In the genomic region with DNA sequence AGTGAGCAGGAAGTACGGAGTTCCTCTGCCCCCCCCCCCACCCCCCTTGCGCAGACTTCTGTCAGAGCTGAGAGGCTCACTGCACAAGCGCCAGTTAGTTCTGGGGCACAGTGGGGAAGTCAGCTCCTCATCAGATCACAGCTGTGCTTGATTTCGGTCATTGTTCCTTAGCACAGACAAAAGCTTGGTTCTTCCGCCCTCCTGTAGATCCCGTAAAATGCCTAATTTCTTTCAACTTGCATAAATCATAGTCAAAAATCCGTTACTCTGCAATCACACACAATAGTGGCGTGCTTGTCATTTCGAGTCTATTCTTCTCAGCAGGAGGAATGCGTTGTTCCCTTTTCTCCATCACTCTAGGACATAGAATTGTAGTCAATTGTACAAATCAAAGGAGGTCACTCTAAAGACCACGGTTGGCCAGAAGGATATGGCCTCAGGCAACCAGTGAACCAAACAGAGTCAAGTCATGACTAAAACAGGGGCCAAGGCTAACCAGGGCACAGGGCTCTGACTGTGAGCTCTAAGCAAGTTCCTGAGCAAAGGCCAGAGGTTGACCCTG, we compare ENCODE assay signal across 11 mouse cellular contexts.
DNase-seq lines count a peak whose midpoint lies in the region; ATAC-seq lines count a peak whose summit lies in the region.
"Had no signal": no experiment of that assay in that cellular context is flagged by ENCODE, and none has a peak within 500 bp of the region (broad histone marks: within the 10 kb centered on the region; RNA-seq: fewer than 3 reads in every experiment).

No protein-coding gene starts in this region.

- H3K27me3 ChIP-seq in forebrain, embryonic 12.5 days: 0 out of 2 replicates have a peak, but pooled peaks cover 4% of the 10 kb centered on the region
- peaks cover 3% of the 10 kb centered on the region; the same call in 1 of the 2 replicates for H3K27me3 ChIP-seq in midbrain, embryonic 10.5 days (ENCODE audit: low read depth, poor library complexity, severe bottlenecking)

- no peak overlapping the region for H3K4me2 ChIP-seq in forebrain, embryonic 12.5 days
- H3K4me2 ChIP-seq: lung, embryonic 14.5 days had no signal

- H3K27ac ChIP-seq in forebrain, embryonic 12.5 days: no peak overlapping the region
- peak overlapping the region; percentile 9; the same call in 1 of the 2 replicates for H3K27ac ChIP-seq in midbrain, embryonic 10.5 days (replicated peaks)

- peaks cover 9% of the 10 kb centered on the region; the same call in 1 of the 2 replicates for H3K4me1 ChIP-seq in forebrain, embryonic 12.5 days
- H3K4me1 ChIP-seq in midbrain, embryonic 10.5 days: peaks cover 16% of the 10 kb centered on the region

- peak; percentile 55; the same call in 1 of the 2 replicates for ATAC-seq in forebrain, embryonic 12.5 days (ENCODE audit: low FRiP score)

- WGBS in forebrain, embryonic 12.5 days: 36% methylated on average over 11 of the region's 11 CpGs
- 42% methylated on average over 11 of the region's 11 CpGs for WGBS in midbrain, embryonic 10.5 days

- no peaks in the 10 kb centered on the region for H3K9me3 ChIP-seq in forebrain, embryonic 12.5 days
- H3K9me3 ChIP-seq in midbrain, embryonic 10.5 days (replicated peaks): no peaks in the 10 kb centered on the region

- intact Hi-C loops in left cerebral cortex, postnatal 4 days (cut with DNase I): no loop called here
- intact Hi-C loops in left cerebral cortex, postnatal 36 days (cut with DNase I): no loop called here

- no peaks in the 10 kb centered on the region for H3K36me3 ChIP-seq in forebrain, embryonic 12.5 days (replicated peaks)
- no peaks in the 10 kb centered on the region for H3K36me3 ChIP-seq in midbrain, embryonic 10.5 days

- peak; percentile 30 for DNase-seq in left cerebral cortex, postnatal 4 days
- DNase-seq in left cerebral cortex, postnatal 36 days (ENCODE audit: low spot score in 2 of 2): no peak
- DNase-seq in midbrain, embryonic 10.5 days (ENCODE audit: low spot score): peak; percentile 47
- DNase-seq in thymus, postnatal 14 days: no peak
- DNase-seq in frontal cortex, adult 2 months (ENCODE audit: extremely low spot score in 1 of 2, low spot score in 1 of 2): no peak
- no peak for DNase-seq in frontal cortex, postnatal 10 days (ENCODE audit: low spot score in 2 of 2)
- DNase-seq in lung, postnatal 4 days: no peak
- DNase-seq: adrenal gland, adult 8-10 months; lung, embryonic 14.5 days; thymus, postnatal 36 days had no signal

- no peak overlapping the region for H3K4me3 ChIP-seq in forebrain, embryonic 12.5 days (replicated peaks)
- H3K4me3 ChIP-seq in midbrain, embryonic 10.5 days: no peak overlapping the region

- no peak overlapping the region for H3K9ac ChIP-seq in forebrain, embryonic 12.5 days
- H3K9ac ChIP-seq: lung, embryonic 14.5 days had no signal

Comparison
In these comparisons a context has a peak if more than half of its experiments do, and no peak if none do; other contexts are left out.
1. DNase-seq: peak in left cerebral cortex, postnatal 4 days (single experiment) and midbrain, embryonic 10.5 days (single experiment); none in left cerebral cortex, postnatal 36 days (0 of 2), thymus, postnatal 14 days (single experiment), frontal cortex, adult 2 months (0 of 2), frontal cortex, postnatal 10 days (0 of 2) and lung, postnatal 4 days (0 of 2).